Mouse (Mus musculus) lung, postnatal 0 days (tissue): ENCODE data around the gene Ooep. TPM values are rescaled to one million over a fixed set of nuclear protein-coding genes. Genes with fewer than 3 reads are reported as not detected.
"Not testable (repeated sequence)": the region's sequence is repeated elsewhere in the genome, so short reads cannot be mapped to it uniquely, and the experiment has no call there.

Source experiments
- ATAC-seq: fragments of 200-750 bp; cut with Nextera tagmentation; 2 replicates; pipeline ENCODE4 v1.8.0; 2017; ENCODE audit warnings: moderate library complexity
- DNase-seq: peaks from one replicate; pipeline ENCODE4 v3.0.0-alpha.2; 2016; ENCODE audit warnings: low spot score
- H3K27ac ChIP-seq: fragments of 300-500 bp; sonication (generic); 2 replicates; pipeline ENCODE4 v1.5.1; 2014; ENCODE audit warnings: antibody characterized with exemption, mild to moderate bottlenecking, low read length, mixed read lengths
- H3K27me3 ChIP-seq: fragments of 300-500 bp; sonication (generic); replicated peaks from 2 replicates; pipeline ENCODE4 v1.6.1; 2014; ENCODE audit warnings: low read length, mixed read lengths; ENCODE audit not compliant: insufficient read depth
- H3K36me3 ChIP-seq: fragments of 300-500 bp; sonication (generic); 2 replicates; pipeline ENCODE4 v1.6.1; 2014; ENCODE audit warnings: low read length, mixed read lengths; ENCODE audit not compliant: insufficient read depth
- H3K4me1 ChIP-seq: fragments of 300-500 bp; sonication (generic); 2 replicates; pipeline ENCODE4 v1.6.1; 2014; ENCODE audit warnings: antibody characterized with exemption, low read depth, low read length, mixed read lengths; ENCODE audit not compliant: insufficient read depth
- H3K4me2 ChIP-seq: fragments of 300-500 bp; sonication (generic); replicated peaks from 2 replicates; pipeline ENCODE4 v1.6.1; 2014; ENCODE audit warnings: low read depth, mild to moderate bottlenecking, low read length, moderate library complexity, mixed read lengths
- H3K4me3 ChIP-seq: fragments of 300-500 bp; sonication (generic); 2 replicates; pipeline ENCODE4 v1.5.1; 2014; ENCODE audit warnings: low read depth, low read length
- H3K9ac ChIP-seq: fragments of 300-500 bp; sonication (generic); replicated peaks from 2 replicates; pipeline ENCODE4 v1.6.1; 2014; ENCODE audit warnings: low read depth, mild to moderate bottlenecking
- H3K9me3 ChIP-seq: fragments of 300-500 bp; sonication (generic); 2 replicates; pipeline ENCODE4 v1.6.1; 2016; ENCODE audit warnings: low read length, mixed read lengths
- CTCF ChIP-seq: IDR thresholded peaks from 2 replicates; pipeline ENCODE4 v1.5.1; 2016; ENCODE audit warnings: antibody characterized with exemption, mild to moderate bottlenecking
- EP300 ChIP-seq: IDR thresholded peaks from 2 replicates; pipeline ENCODE4 v1.6.1; 2016; ENCODE audit warnings: antibody characterized with exemption, mild to moderate bottlenecking, control low read depth
- WGBS: fragments of 180-500 bp; shearing (Covaris S2); extraction: QIAGEN DNeasy Blood & Tissue Kit; methylation state at CpG from one replicate; pipeline ENCODE4 v1.1.7; 2014; 5-methylcytosine and 5-hydroxymethylcytosine counted together
- polyA plus RNA-seq: library from polyadenylated mRNA; unstranded; fragments of >200 nt; fragmentation: Nextera tagmentation; extraction: Ambion mirVana; gene quantifications from 2 replicates; pipeline ENCODE4 v1.2.1, GENCODE M21; 2015

The Ooep gene
- polyA plus RNA-seq, 1 experiment from 2014 or later, result 3.3 TPM

GRCm38 (mm10) chr9:78371441-78371840 lies 7.1 kb downstream of the Ooep start:
- H3K4me3 ChIP-seq, result no peak overlapping the region
- no peak overlapping the region for H3K4me2 ChIP-seq
- no peak for TF ChIP-seq EP300
- no peak for TF ChIP-seq CTCF
- H3K27ac ChIP-seq, result no peak overlapping the region
- no peaks in the 10 kb centered on the region for H3K27me3 ChIP-seq
- no peak overlapping the region for H3K9ac ChIP-seq
- no peak for DNase-seq
- no peak for ATAC-seq
- 93% methylated on average over 3 of the region's 3 CpGs for WGBS
- H3K4me1 ChIP-seq, result no peaks in the 10 kb centered on the region
- H3K9me3 ChIP-seq, result no peaks in the 10 kb centered on the region
- no peaks in the 10 kb centered on the region for H3K36me3 ChIP-seq

- Histone ChIP-seq H3K27ac (no peak overlapping the region), H3K4me1 (no peaks in the 10 kb centered on the region), H3K36me3 (no peaks in the 10 kb centered on the region), H3K4me3 (no peak overlapping the region), H3K9ac (no peak overlapping the region), H3K4me2 (no peak overlapping the region), H3K27me3 (no peaks in the 10 kb centered on the region), H3K9me3 (no peaks in the 10 kb centered on the region)
- DNase-seq, result no peak
- TF ChIP-seq CTCF (no peak), EP300 (no peak)
- 88% methylated on average over 7 of the region's 7 CpGs for WGBS
- ATAC-seq, result no peak
Observed at GRCm38 (mm10) chr9:78369786-78370185, 8.7 kb downstream of the Ooep start.

- no peak for DNase-seq
- Histone ChIP-seq H3K9me3 (no peaks in the 10 kb centered on the region), H3K4me3 (no peak overlapping the region), H3K27me3 (no peaks in the 10 kb centered on the region), H3K4me2 (no peak overlapping the region), H3K36me3 (no peaks in the 10 kb centered on the region), H3K27ac (no peak overlapping the region), H3K4me1 (no peaks in the 10 kb centered on the region), H3K9ac (no peak overlapping the region)
- 86% methylated on average over 2 of the region's 2 CpGs for whole genome bisulfite sequencing
- no peak for ATAC-seq
- TF ChIP-seq CTCF (no peak), EP300 (no peak)
Observed at GRCm38 (mm10) chr9:78369349-78369748, 9.2 kb downstream of the Ooep start.

- DNase-seq, result no peak
- TF ChIP-seq CTCF (no peak), EP300 (no peak)
- Histone ChIP-seq H3K4me3 (no peak overlapping the region), H3K9me3 (no peaks in the 10 kb centered on the region), H3K4me2 (no peak overlapping the region), H3K36me3 (no peaks in the 10 kb centered on the region), H3K27ac (no peak overlapping the region), H3K27me3 (no peaks in the 10 kb centered on the region), H3K9ac (no peak overlapping the region), H3K4me1 (no peaks in the 10 kb centered on the region)
- WGBS, result 69% methylated on average over 3 of the region's 3 CpGs
- no peak for ATAC-seq
Observed at GRCm38 (mm10) chr9:78368671-78369293, 9.7 kb downstream of the Ooep start.

- H3K9me3 ChIP-seq, ATAC-seq, H3K27me3 ChIP-seq, H3K27ac ChIP-seq, H3K4me2 ChIP-seq, H3K36me3 ChIP-seq, H3K4me1 ChIP-seq, H3K4me3 ChIP-seq, H3K9ac ChIP-seq, DNase-seq: not testable (repeated sequence)
- 92% methylated on average over 15 of the region's 16 CpGs for WGBS
Observed at GRCm38 (mm10) chr9:78367959-78368358, 10.6 kb downstream of the Ooep start, which contains the start of gene Dppa5a. TSS of gene Dppa5a (minus strand) at chr9:78368177.

- H3K4me3 ChIP-seq, result no peak overlapping the region
- 61% methylated on average over 13 of the region's 13 CpGs for WGBS
- H3K9ac ChIP-seq, result no peak overlapping the region
- H3K4me2 ChIP-seq, result no peak overlapping the region
- TF ChIP-seq EP300 (no peak), CTCF (no peak)
- no peaks in the 10 kb centered on the region for H3K9me3 ChIP-seq
- H3K36me3 ChIP-seq, result no peaks in the 10 kb centered on the region
- no peak for ATAC-seq
- no peaks in the 10 kb centered on the region for H3K4me1 ChIP-seq
- no peak overlapping the region for H3K27ac ChIP-seq
- DNase-seq, result no peak
- H3K27me3 ChIP-seq, result no peaks in the 10 kb centered on the region
Observed at GRCm38 (mm10) chr9:78365850-78366544, 12.5 kb downstream of the Ooep start.
